Mouse (Mus musculus) lung, postnatal 4 days (tissue): Measurements from ENCODE around the gene Ttll10.

Experiments used
- DNase-seq, 2 experiments: peaks; one replicate each; pipeline ENCODE4 v3.0.0; 2021

Ttll10 gene

DNA sequence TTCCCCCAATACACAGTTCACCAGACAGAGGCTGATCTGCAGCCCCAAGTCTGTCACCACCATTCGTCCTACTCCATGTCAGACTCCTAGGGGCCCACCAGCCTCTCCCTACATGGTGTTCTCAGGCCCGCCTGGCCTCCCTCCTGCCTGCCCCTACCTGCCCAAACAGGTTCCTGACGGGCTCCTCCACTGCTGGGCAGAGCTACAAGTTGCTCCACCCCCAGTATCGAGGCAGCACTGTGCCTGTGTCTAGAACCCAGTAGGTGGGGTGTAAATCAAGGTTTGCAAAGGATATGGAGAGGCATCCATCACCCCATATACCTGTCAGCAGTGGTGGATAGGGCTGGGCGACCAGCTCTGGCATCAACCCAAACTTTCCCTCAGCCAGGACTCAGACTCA lies at the start of gene Ttll10:
Gene Ttll10, minus strand, starts transcription at position 154 of the 400 bp plus-strand sequence.
- DNase-seq, result peak; percentile 58 to 78

DNA sequence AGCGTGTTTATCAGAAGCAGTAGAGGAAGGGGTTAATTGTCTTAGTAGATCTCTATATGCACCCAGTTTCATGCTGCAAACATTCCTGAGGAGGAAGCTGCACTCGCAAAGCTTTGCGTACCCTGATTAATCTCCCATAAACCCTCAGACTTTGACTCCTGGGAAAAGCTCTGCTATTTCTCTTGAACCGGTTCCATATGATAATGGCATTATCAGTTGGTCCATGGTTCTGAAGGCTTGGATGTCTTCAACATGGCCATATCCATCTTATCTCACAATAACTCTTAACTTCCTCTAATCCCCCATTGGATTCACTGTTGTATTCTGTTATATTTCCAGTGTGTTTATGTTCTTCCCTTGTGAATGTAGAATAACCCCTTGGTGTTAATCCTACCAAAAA lies 44.1 kb upstream of the Ttll10 start:
- no peak for DNase-seq

DNA sequence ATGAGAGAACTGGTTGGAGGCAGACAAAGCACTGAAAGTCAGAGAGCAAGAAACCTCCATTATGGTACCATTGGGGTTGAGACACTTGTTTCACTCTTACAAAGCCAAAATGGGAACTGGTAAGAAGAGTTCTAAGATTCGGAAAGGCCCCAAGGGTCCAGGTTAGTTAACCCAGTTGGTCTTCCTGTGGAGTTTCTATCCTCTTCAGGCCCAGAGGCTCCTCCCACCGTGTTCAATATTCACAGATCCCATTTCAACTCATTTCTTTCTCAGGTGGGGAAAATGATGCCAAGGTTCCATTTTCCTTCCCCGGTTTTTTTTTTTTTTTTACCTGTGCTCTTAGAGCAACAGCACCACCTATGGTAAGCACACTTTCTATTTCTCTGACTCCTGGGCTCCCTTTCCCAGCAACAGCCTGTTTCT lies 42.3 kb upstream of the Ttll10 start:
- DNase-seq, result no peak

DNA sequence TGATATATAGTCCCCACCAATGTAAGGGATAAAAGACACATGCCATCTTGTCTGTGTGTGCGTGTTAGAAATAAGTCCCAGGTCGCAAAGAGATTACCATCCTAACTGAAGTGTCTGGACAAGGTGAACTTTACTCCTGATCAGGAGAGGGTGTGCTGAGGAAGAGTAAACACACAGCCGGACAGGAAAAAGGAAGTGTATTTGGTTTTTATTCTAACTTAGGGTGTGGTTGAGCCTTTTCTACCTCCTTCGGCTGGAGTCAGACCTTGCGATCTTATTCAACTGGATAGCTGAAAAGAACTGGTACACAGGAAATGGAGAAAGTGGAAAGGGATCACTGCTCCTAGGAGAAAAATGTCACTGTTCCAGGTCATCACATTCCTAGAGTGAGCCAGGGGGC lies 41.3 kb upstream of the Ttll10 start:
- DNase-seq, result no peak

DNA sequence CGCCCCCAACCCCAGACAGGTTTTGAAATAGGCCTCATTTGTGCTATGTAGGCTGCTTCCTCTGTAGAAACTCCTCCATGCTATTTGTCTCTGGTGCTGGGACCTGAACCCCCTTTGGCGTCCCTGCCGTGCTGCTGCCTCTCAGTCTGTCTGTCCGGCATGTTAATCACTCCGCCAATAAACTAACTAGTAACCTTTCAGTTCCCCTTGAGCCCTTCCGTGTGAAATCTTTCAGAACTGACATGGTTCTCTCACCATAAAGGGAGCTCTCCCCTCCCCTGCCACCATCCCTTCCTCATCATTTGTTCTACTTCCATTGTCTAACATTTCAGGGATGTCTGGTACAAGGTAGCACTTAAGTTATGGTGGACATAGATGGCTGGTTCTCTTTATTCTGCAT lies 40.2 kb upstream of the Ttll10 start:
- DNase-seq, result no peak

DNA sequence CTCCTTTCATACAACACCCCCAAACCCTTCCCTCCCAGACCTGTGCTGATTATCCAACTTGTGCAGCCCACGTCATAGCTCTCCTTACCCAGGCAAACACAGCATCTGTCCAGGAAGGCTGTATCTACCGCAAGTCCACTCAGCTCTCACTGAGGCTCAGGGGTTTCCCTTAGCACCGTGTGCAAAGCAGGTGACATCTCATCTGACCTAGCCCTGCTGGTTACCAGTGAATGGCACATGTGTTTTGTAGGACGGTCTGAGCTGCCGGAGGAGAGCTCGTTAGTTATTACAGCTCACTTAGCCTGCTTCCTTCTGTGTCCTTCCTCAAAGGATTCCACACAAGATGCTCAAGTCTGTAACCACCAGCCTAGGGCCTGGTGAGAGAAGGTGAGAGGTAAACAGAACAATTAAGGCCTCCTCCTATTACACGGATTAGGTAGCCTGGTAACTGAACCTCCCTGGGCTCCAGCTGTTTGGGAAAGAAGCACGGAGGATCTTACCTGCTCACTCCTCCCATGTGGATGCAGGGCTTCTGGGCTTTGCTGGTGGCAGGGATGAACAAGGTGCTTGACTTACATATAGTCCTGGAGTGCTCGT lies 38.7 kb upstream of the Ttll10 start:
- no peak for DNase-seq

DNA sequence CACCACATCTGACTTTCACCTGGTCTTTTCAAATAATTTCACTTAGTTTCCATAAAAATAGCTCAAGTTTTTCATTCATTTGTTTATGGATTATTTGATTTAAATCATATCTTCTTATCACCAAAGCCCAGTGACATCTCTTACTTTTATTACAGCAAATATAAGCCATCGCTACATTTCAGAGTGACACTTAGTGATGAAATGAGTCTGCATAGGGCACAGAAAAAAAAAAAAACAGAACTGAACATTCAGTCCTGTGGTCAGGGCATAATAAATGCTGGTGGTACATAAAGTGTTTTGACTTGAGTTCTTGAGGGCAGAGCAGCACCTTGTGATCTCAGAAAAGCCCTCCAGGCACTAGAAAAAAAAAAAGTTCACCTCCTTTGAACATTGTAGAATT lies 37.0 kb upstream of the Ttll10 start:
- DNase-seq, result no peak

DNA sequence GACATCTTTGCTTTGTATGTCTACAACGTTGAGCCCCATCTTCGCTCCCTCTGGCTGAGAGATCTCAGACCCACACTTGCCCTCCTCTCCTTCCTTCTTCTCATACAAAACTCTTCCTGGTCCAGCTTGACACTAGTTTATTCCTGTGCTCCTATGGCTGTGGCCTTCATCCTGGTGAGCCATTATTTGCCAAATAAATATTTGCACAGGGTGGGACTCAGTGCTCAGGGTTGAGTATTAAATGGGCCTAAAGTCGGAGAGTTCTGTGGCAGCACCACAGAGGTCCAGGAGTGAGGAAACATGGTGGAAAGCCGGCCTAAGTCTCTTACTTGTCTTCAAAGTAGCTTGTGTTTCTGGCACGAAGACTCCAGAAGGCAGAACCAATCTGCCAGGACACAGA lies 34.5 kb upstream of the Ttll10 start:
- DNase-seq, result no peak

DNA sequence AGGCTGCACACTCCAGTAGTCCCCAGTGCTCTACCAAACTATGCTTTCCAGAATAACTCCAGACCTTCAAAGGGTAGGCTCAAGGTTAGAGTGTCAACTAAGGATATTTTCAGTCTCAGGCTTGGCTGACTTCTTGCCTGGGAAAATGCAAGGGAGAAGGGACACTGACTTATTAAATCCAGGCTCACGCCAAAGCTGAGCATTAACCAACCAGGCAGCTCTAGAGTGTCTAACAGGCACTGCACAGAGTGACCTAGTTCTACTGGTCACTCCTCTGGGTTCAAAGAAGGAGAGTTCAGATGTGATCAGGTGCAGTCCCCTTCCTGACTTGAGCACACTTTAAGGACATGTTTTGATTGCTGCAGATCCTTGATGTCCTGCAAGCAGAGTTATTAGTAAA lies 33.6 kb upstream of the Ttll10 start:
- DNase-seq, result no peak

DNA sequence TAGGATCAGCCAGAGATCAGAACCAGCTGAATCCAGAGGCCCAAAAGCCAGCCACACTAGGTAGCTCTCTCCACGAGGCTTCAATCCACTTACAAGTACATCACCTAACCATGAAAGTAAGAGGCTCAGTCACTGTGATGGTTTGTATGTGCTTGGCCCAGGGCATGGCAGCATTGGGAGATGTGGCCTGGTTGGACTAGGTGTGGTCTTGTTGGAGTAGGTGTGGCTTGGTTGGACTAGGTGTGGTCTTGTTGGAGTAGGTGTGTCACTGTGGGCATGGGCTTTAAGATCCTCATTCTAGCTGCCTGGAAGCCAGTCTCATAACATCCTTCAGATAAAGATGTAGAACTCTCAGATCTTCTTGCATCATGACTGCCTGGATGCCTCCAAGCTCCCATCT lies 32.0 kb upstream of the Ttll10 start:
- DNase-seq, result no peak

DNA sequence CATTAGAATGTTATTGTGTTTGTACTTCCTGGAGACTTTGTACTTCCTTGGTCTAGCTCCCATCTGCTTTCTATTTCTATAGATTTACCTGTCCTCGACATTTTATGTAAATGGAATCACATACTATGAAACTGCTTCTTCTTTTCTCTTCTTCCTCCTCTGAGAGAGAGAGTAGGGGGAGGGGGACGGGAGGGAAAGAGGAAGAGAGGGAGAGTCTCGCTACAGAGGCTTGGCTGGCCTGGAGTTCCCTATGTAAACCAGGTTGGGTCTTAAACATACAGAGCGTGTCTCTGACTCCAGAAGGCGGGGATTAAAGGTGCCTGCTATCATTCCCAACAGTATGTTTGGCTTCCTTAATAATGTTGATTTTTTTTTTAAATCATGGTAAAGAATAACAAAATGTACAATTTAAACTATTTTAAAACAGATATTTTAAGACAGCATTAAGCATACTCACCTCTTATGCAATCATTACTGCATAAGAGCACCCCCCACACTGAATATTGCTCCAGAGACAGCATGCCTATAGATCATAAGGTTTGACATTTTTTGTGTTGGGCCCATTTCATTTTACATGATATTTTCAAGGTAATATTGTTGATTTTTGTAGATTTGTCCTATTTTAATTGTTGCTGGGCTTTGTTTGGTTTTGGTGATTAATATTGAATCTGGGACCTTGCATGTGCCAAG lies 28.3 kb upstream of the Ttll10 start:
- DNase-seq, result peak in 1 of 2 experiments; percentile 11

DNA sequence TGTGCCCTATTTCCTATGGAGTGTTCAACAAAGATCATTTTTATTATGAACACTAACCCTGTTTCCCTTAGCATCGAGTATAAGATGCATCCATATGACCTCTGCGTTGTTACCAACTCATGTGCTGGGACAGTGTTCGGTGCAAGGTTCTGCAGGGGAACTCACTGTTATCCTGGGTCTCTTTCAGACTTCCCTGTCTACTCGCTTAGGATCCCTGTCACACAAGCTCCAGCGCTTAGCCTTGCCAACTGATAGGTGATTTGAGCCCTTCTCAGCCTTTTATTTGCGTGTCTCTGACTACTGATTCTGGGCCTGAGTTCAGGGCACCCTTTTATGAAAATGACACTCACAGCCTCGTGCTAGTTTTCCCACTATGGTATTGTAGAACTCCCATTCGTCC lies 26.0 kb upstream of the Ttll10 start:
- DNase-seq, result no peak

DNA sequence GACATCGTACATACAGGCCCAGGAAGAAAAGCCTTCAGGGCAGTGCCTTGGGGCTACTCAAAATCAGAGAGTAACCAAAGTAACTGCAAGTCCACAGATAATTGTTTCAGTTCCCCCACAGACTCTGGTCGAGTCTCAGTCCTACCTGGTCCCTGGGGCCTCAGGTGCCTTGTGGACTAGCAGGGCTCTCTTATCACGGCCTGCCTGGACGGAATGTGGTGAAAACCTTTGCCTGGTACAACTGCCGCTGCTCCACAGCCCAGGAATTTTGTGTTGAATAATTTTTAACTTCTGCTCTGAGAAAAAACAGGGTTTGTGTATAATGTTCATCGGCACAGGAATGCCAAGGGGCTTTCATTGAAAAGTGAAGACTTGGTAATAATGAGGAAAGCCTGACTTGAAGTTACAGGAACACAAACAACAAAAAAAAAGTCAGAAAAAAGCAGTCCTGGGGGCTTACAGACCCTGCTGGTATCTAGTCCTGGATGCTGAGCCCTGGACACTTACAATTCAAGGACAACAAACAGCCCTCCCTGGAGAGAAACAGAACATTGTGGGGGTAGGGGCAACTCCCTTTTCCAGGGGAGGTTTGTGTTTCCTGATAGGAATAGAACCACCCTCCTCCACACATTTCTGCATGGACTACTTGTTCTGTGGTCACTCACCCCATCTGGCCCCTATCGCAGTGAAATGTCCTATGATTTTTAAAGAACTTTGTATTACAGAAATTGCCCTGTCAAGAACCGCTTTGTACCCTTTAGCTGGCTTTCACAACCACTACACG lies 25.1 kb upstream of the Ttll10 start:
- peak in 1 of 2 experiments; percentile 6 for DNase-seq

DNA sequence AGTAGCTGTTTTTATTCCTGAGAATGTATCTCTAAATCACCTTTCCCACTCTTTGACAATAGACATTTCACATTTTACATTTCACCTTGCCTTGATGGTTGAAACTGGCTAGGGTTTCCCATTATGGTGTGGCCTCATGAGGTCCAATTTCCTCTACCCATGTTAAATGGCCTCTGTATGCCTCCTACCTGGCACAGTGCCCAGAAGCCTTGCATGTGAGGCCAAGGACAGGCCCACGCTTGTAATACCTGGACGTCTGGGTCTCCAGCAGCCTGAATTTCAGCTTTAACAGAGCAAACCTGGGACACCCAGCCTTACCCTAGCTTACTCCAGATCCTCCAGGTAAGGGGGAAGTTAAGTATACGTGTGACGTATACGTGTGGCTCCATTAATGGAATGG lies 24.1 kb upstream of the Ttll10 start:
- DNase-seq, result peak; percentile 47 to 48

DNA sequence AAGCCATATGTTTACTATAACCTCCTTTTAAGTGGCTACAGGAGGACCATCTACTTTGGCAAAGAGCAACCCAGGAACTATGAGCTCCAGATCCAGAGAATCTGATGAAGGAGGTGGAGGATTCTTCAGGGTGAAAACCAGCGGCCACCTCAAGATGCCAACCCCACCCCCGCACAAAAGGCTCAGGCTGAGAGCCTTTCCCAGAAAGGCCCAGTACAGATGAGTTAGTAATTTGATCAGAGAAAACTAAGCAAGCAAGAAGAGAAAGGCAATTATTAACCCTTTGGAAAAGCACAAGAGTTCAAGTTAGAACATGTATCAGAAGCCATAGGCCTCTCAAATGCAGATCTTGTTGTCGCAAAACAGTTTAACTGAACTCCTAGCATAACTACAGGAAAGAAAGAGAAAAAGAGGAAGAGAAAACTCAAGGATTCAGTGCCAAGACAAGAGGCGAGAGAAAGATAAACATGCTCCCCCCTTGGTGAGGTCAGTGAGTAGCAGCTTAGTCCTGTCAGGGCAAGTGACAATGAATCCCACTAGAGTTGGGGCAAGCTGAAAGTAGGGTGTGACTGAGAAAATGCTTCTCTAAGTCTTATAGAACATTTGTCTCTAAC lies 23.5 kb upstream of the Ttll10 start:
- no peak for DNase-seq

DNA sequence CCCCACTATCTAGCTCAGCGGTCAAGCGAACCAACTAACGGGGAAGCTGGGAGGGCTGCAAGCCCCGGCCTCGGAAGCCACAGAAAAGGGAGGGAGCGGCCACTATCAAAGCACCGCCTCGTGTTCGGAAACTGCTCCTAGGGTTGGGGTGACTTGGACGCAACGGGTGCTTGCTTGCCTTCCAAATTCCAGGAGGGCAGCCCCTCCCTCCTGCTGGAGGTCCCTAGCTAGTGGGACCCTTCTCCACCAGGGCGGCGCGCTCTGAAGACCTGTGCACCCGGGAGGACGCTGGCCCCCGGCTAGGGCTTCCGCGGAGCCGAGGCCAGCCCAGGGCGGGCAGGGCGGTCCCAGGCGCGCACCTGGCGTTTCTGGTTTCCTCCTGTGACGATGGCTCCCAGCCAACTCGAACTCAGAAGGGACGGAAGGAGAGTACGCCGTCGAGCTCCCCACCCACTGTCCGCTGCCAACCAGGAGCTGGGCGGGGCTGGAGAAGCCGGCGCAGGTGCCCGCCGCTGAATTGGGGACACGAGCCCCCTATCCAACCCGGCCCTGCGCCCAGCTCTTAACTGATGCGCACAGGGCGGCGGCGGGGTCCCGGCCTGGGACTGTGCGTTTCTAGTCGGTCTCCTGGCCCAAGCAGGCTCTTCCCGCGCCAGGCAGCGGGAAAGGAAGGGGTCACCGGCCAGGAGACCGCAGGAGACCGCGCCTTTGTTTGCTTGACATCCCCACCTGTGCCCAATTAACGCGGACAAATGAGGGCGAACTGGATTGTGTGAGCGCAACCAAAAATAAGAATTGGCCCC lies 18.5 kb upstream of the Ttll10 start:
- DNase-seq, result peak; percentile 83 to 88

DNA sequence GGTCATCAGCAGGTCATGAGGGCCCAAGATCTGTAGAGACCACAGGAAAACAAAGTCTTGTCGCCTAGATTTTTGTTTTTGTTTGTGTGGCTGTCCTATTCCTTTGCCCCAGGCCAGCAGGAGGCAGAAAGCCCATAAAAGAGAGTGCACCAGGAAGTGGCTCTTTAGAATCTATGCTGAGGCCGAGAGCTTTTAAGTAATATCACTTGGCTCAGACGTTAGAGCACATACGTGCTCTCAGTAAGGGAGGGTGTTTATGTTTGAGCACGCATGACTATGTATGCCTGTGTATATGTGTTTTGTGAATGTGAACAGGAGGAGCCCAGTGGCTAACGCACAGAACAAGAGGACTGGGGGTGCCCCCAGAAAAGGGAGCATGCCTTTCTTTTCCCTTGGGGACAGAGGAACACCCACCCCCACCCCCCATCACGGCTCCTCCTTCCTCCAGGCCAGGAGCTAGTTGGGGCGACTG lies 17.7 kb upstream of the Ttll10 start:
- DNase-seq, result peak in 1 of 2 experiments; percentile 11

DNA sequence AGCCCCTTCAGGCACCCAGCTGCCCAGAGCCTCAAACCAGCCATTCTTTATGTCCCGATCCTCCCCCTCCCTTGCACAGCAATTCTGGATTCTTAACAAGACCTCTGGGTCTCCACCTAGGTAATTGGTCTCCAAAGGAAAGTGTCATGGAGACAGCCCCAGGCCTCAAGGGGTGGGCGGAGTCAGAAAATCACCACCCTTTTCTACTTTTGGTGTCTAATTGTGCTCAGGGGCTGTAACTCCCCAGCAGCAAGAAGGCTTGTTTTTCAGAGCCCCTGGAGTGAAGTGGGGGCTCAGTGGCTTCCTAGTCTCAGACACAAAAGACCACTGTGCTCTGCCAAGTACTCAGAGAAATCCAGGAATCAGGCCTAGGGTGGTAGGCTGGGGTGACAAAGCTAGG lies 11.5 kb upstream of the Ttll10 start:
- DNase-seq, result no peak

DNA sequence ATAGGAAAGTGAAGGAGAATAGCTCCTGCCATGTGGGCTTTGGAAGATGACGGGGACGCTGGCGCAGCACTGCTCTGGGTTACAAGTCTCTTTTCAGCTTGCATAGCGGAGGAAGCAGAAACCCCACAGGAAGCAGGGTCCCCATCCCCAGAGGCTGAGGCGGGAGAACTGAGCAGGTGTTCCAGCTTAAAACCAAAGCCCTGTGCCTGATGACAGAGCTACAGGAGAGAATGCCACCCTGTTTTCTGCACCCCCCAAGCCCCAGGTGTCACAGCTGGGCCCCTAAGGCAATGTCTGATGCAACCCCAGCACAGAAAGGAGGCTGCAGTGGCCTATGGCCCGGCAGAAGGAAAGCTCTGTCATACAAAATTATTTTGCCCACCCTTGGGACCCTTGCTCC lies 11.1 kb upstream of the Ttll10 start:
- no peak for DNase-seq

DNA sequence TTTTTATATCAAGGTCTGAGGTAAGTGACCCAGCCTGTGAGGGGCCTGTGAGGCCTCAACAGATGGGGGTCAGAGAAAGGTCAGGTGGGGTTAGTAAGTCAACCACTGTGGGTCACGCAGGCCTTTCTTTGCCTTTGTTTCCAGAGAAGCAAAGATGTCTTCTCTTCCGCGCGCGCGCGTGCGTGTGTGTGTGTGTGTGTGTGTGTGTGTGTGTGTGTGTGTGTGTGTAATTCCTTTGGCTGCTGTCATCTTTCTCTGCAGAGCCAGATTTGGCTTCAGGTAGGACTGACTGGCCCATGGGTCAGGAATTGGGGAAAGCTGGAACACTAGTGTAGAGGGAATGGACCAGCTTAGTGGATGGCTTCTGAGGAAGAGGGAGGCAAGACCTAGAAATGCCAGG lies 10.5 kb upstream of the Ttll10 start:
- DNase-seq, result no peak

DNA sequence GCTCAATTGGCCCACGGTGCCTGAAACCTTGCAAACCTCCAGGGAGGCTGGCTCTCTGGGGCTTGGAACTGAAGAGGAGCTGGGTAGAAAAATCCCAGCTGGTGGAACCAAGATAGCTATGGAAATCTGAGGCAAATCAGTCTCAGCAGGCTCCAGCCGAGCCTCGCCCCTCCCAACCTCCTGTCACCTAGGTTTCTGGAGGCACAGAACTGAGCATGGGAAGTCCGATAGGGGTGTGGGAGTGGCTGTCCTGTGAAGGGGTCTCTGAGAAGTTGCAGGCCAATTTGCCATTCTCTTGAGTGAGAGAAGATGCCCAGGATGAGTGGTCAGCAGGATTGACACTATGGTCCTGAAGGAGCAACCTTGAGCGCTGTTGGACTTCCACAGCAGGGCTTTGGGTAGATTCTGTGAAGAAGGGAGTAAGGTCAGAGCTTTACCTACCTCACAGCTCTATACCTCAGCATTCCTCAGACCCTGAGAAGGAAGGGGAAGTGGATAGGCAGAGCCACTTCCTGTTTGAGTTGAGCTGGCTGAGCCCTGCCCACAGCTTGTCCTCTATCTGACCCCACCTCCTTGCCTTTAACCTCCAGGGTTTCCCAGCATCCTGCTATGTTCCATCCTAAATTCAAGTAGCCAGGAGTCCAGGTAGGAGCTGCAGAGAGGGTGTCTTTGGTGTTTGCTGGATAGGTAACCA lies 8.2 kb upstream of the Ttll10 start:
- DNase-seq, result peak in 1 of 2 experiments; percentile 26
